Mouse (Mus musculus): ENCODE data around the gene Bphl. TPM values are rescaled to one million over a fixed set of nuclear protein-coding genes. Genes with fewer than 3 reads are reported as not detected.

The Bphl gene
- total RNA-seq, 2 experiments from 2014 or later, result 23.7 to 25.8 TPM

GRCm38 (mm10) chr13:34118816-34119215 is 81.4 kb downstream of the Bphl start:
- DNase-seq (ENCODE audit: low spot score), result no peak

DNA sequence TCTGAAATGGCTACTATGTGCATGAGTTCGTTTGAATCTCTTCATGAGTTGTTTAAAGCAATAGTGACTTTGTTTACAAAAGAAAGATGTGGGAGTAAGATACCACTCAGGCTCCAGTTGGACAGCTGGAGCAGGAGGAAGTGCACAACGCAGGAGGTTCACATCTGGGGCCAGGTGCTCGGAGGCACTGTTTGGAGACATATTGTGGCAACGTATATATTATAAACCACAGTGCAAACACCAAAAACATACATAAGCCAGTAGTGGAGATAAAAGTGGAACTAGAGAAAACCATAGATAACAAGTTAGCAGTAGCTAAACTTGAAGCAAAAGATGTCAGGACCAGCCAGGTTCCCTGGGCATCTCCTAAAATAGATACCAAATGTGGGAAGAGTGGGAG is 82.0 kb downstream of the Bphl start:
- DNase-seq (ENCODE audit: low spot score), result no peak

GRCm38 (mm10) chr13:34120536-34120935 is 83.1 kb downstream of the Bphl start:
- no peak for DNase-seq (ENCODE audit: low spot score)

Other genes starting within 250 kb of the Bphl start
- not detected for gene Serpinb6e, start 194.2 kb upstream of the Bphl start, total RNA-seq (2021)
- under 1 TPM in 1 of 2 experiments, not detected in 1; 0.52 TPM for gene Serpinb6c, start 131.9 kb upstream of the Bphl start, total RNA-seq (2021)
- gene Nqo2, start 72.9 kb upstream of the Bphl start, total RNA-seq (2021), result 10 to 100 TPM; 13.2 to 17.2 TPM
- gene Ripk1, start 35.2 kb upstream of the Bphl start, total RNA-seq (2021), result 1 to 10 TPM; 2.7 to 3.2 TPM
- 100 to 1,000 TPM; 167 to 256 TPM for gene Serpinb6a, start 34.8 kb upstream of the Bphl start, total RNA-seq (2021)
- 10 to 100 TPM; 10.0 to 17.1 TPM for gene Tubb2a, start 40.4 kb downstream of the Bphl start, total RNA-seq (2021)
- 1 to 10 TPM; 1.6 to 2.8 TPM for gene Tubb2b, start 92.9 kb downstream of the Bphl start, total RNA-seq (2021)
- gene Psmg4, start 125.4 kb downstream of the Bphl start, total RNA-seq (2021), result 10 to 100 TPM; 14.8 to 23.0 TPM